Mouse (Mus musculus): Measurements from ENCODE around the gene Wdr89. TPM values are rescaled to one million over a fixed set of nuclear protein-coding genes. Genes with fewer than 3 reads are reported as not detected.

Gene Wdr89
- total and polyA plus RNA-seq, 2 experiments from 2014 or later: 3.8 to 4.9 TPM

GRCm38 (mm10) chr12:75668221-75668620 lies 1.1 kb downstream of the Wdr89 start:
- DNase-seq (no peak), ATAC-seq (no peak)
- no peaks in the 10 kb centered on the region for H3K27me3 ChIP-seq (ENCODE audit: insufficient read depth, low read length)
- no peak overlapping the region for H3K9ac ChIP-seq
- 94% methylated on average over 2 of the region's 2 CpGs for WGBS
- H3K27ac ChIP-seq (ENCODE audit: low read depth, low read length): no peak overlapping the region
- peak overlapping the region; percentile 83; the same call in 1 of the 2 replicates for H3K4me2 ChIP-seq (ENCODE audit: low read depth)
- no peak overlapping the region for H3K4me3 ChIP-seq (ENCODE audit: low read depth, low read length)
- H3K4me1 ChIP-seq (ENCODE audit: insufficient read depth): peaks cover 11% of the 10 kb centered on the region
- no peak for TF ChIP-seq CTCF (IDR thresholded peaks at IDR 0.05; ENCODE audit: low read depth)
- H3K36me3 ChIP-seq (ENCODE audit: insufficient read depth): no peaks in the 10 kb centered on the region
- H3K9me3 ChIP-seq (ENCODE audit: low read length): no peaks in the 10 kb centered on the region

GRCm38 (mm10) chr12:75666939-75667338 lies 2.4 kb downstream of the Wdr89 start:
- H3K4me2 ChIP-seq (ENCODE audit: low read depth): no peak overlapping the region
- no peaks in the 10 kb centered on the region for H3K9me3 ChIP-seq (ENCODE audit: low read length)
- DNase-seq (no peak), ATAC-seq (no peak)
- no peak overlapping the region for H3K27ac ChIP-seq (ENCODE audit: low read depth, low read length)
- H3K4me1 ChIP-seq (ENCODE audit: insufficient read depth): peaks cover 11% of the 10 kb centered on the region
- H3K9ac ChIP-seq: no peak overlapping the region
- TF ChIP-seq CTCF (IDR thresholded peaks at IDR 0.05; ENCODE audit: low read depth): no peak
- H3K36me3 ChIP-seq (ENCODE audit: insufficient read depth): no peaks in the 10 kb centered on the region
- H3K27me3 ChIP-seq (ENCODE audit: insufficient read depth, low read length): no peaks in the 10 kb centered on the region
- H3K4me3 ChIP-seq (ENCODE audit: low read depth, low read length): no peak overlapping the region

GRCm38 (mm10) chr12:75664516-75664810 lies 4.9 kb downstream of the Wdr89 start:
- Histone ChIP-seq H3K4me3 (ENCODE audit: low read depth, low read length) (no peak overlapping the region), H3K9me3 (ENCODE audit: low read length) (no peaks in the 10 kb centered on the region), H3K36me3 (ENCODE audit: insufficient read depth) (no peaks in the 10 kb centered on the region), H3K4me2 (ENCODE audit: low read depth) (no peak overlapping the region), H3K27ac (ENCODE audit: low read depth, low read length) (no peak overlapping the region), H3K27me3 (ENCODE audit: insufficient read depth, low read length) (no peaks in the 10 kb centered on the region), H3K4me1 (ENCODE audit: insufficient read depth) (0 out of 2 replicates have a peak, but pooled peaks cover 6% of the 10 kb centered on the region), H3K9ac (no peak overlapping the region)
- no peak for DNase-seq
- no peak for ATAC-seq
- WGBS: 7% methylated on average over 6 of the region's 6 CpGs
- TF ChIP-seq CTCF (IDR thresholded peaks at IDR 0.05; ENCODE audit: low read depth): no peak

- Histone ChIP-seq H3K4me1 (ENCODE audit: insufficient read depth) (0 out of 2 replicates have a peak, but pooled peaks cover 4% of the 10 kb centered on the region), H3K36me3 (ENCODE audit: insufficient read depth) (no peaks in the 10 kb centered on the region), H3K9ac (no peak overlapping the region), H3K27me3 (ENCODE audit: insufficient read depth, low read length) (no peaks in the 10 kb centered on the region), H3K27ac (ENCODE audit: low read depth, low read length) (no peak overlapping the region), H3K9me3 (ENCODE audit: low read length) (no peaks in the 10 kb centered on the region), H3K4me2 (ENCODE audit: low read depth) (no peak overlapping the region), H3K4me3 (ENCODE audit: low read depth, low read length) (no peak overlapping the region)
- no peak for ATAC-seq
- WGBS: 30% methylated on average over 12 of the region's 13 CpGs
- TF ChIP-seq CTCF (IDR thresholded peaks at IDR 0.05; ENCODE audit: low read depth): no peak
- no peak for DNase-seq
These were observed 5.5 kb downstream of the Wdr89 start for GRCm38 (mm10) chr12:75663646-75664515.

- Histone ChIP-seq H3K36me3 (ENCODE audit: insufficient read depth) (no peaks in the 10 kb centered on the region), H3K4me1 (ENCODE audit: insufficient read depth) (no peaks in the 10 kb centered on the region), H3K4me3 (ENCODE audit: low read depth, low read length) (no peak overlapping the region), H3K9ac (no peak overlapping the region), H3K9me3 (ENCODE audit: low read length) (no peaks in the 10 kb centered on the region), H3K27me3 (ENCODE audit: insufficient read depth, low read length) (no peaks in the 10 kb centered on the region), H3K4me2 (ENCODE audit: low read depth) (no peak overlapping the region), H3K27ac (ENCODE audit: low read depth, low read length) (no peak overlapping the region)
- WGBS: 97% methylated on average over 1 of the region's 1 CpGs
- DNase-seq: no peak
- no peak for ATAC-seq
- no peak for TF ChIP-seq CTCF (IDR thresholded peaks at IDR 0.05; ENCODE audit: low read depth)
These were observed 7.0 kb downstream of the Wdr89 start for GRCm38 (mm10) chr12:75662376-75662775.

- H3K9ac ChIP-seq: no peak overlapping the region
- ATAC-seq: no peak
- H3K4me2 ChIP-seq (ENCODE audit: low read depth): no peak overlapping the region
- H3K27me3 ChIP-seq (ENCODE audit: insufficient read depth, low read length): no peaks in the 10 kb centered on the region
- H3K4me1 ChIP-seq (ENCODE audit: insufficient read depth): no peaks in the 10 kb centered on the region
- H3K27ac ChIP-seq (ENCODE audit: low read depth, low read length): no peak overlapping the region
- H3K4me3 ChIP-seq (ENCODE audit: low read depth, low read length): no peak overlapping the region
- WGBS: 75% methylated on average over 6 of the region's 6 CpGs
- H3K36me3 ChIP-seq (ENCODE audit: insufficient read depth): no peaks in the 10 kb centered on the region
- TF ChIP-seq CTCF (IDR thresholded peaks at IDR 0.05; ENCODE audit: low read depth): no peak
- no peaks in the 10 kb centered on the region for H3K9me3 ChIP-seq (ENCODE audit: low read length)
- no peak for DNase-seq
These were observed 10.9 kb downstream of the Wdr89 start for GRCm38 (mm10) chr12:75658403-75658802.

- no peaks in the 10 kb centered on the region for H3K36me3 ChIP-seq (ENCODE audit: insufficient read depth)
- H3K9ac ChIP-seq: no peak overlapping the region
- no peak overlapping the region for H3K27ac ChIP-seq (ENCODE audit: low read depth, low read length)
- DNase-seq: peak; percentile 62
- H3K9me3 ChIP-seq (ENCODE audit: low read length): no peaks in the 10 kb centered on the region
- no peak overlapping the region for H3K4me3 ChIP-seq (ENCODE audit: low read depth, low read length)
- peak; percentile 84 for TF ChIP-seq CTCF (IDR thresholded peaks at IDR 0.05; ENCODE audit: low read depth)
- H3K27me3 ChIP-seq (ENCODE audit: insufficient read depth, low read length): no peaks in the 10 kb centered on the region
- H3K4me2 ChIP-seq (ENCODE audit: low read depth): no peak overlapping the region
- WGBS: 23% methylated on average over 3 of the region's 3 CpGs
- ATAC-seq: peak; percentile 69; the same call in 1 of the 2 replicates
- H3K4me1 ChIP-seq (ENCODE audit: insufficient read depth): no peaks in the 10 kb centered on the region
These were observed 12.8 kb downstream of the Wdr89 start for GRCm38 (mm10) chr12:75656580-75656979.
